Mouse (Mus musculus): ENCODE measurements around the gene Coil. TPM values are rescaled to one million over a fixed set of nuclear protein-coding genes. Genes with fewer than 3 reads are reported as not detected.
A peak's percentile ranks its signal among the peaks of the same experiment; 100 is the strongest.

Coil gene
- polyA plus RNA-seq, 1 experiment = 6.8 TPM

GRCm38 (mm10) chr11:88952117-88952516, 17.9 kb upstream of the Coil start:
- no peak for TF ChIP-seq FOSL1 (IDR thresholded peaks at IDR 0.05; ENCODE audit: insufficient read depth, low read length, poor library complexity, severe bottlenecking)
- TF ChIP-seq CEBPB (IDR thresholded peaks at IDR 0.05; ENCODE audit: low read depth) = no peak
- no peak for TF ChIP-seq USF1 (IDR thresholded peaks at IDR 0.05; ENCODE audit: low read depth)
- no peak for TF ChIP-seq MYOG (IDR thresholded peaks at IDR 0.05; ENCODE audit: control insufficient read depth, extremely low read depth, insufficient read length)
- no peak for TF ChIP-seq MAX (IDR thresholded peaks at IDR 0.05)
- no peak for TF ChIP-seq MYOD1 (IDR thresholded peaks at IDR 0.05; ENCODE audit: control insufficient read depth, insufficient read length, low read depth)
- Histone ChIP-seq H3ac (ENCODE audit: control insufficient read depth, insufficient read length, low read depth) (no peak overlapping the region), H3K4me3 (ENCODE audit: insufficient read depth, poor library complexity, severe bottlenecking) (no peak overlapping the region), H3K36me3 (ENCODE audit: control insufficient read depth, insufficient read depth) (peaks cover 22% of the 10 kb centered on the region), H3K79me2 (ENCODE audit: control insufficient read depth, insufficient read depth) (peaks cover 36% of the 10 kb centered on the region), H3K79me3 (ENCODE audit: low read depth) (peaks cover 15% of the 10 kb centered on the region), H3K27me3 (ENCODE audit: control insufficient read depth, insufficient read depth, insufficient read length) (no peaks in the 10 kb centered on the region)

- no peak overlapping the region for H3ac ChIP-seq (ENCODE audit: control insufficient read depth, insufficient read length, low read depth)
- H3K36me3 ChIP-seq (ENCODE audit: control insufficient read depth, insufficient read depth) = peaks cover 18% of the 10 kb centered on the region
- no peak overlapping the region for H3K4me3 ChIP-seq (ENCODE audit: insufficient read depth, poor library complexity, severe bottlenecking)
- no peaks in the 10 kb centered on the region for H3K27me3 ChIP-seq (ENCODE audit: control insufficient read depth, insufficient read depth, insufficient read length)
- peaks cover 15% of the 10 kb centered on the region for H3K79me3 ChIP-seq (ENCODE audit: low read depth)
- TF ChIP-seq USF1 (IDR thresholded peaks at IDR 0.05; ENCODE audit: low read depth) (no peak), MAX (IDR thresholded peaks at IDR 0.05) (no peak)
- H3K79me2 ChIP-seq (ENCODE audit: control insufficient read depth, insufficient read depth) = peaks cover 36% of the 10 kb centered on the region
Observed at GRCm38 (mm10) chr11:88953582-88953981, 16.5 kb upstream of the Coil start.

- Histone ChIP-seq H3ac (ENCODE audit: control insufficient read depth, insufficient read length, low read depth) (peak overlapping the region; percentile 80), H3K27me3 (ENCODE audit: control insufficient read depth, insufficient read depth, insufficient read length) (no peaks in the 10 kb centered on the region), H3K36me3 (ENCODE audit: control insufficient read depth, insufficient read depth) (peaks cover 18% of the 10 kb centered on the region), H3K79me3 (ENCODE audit: low read depth) (peaks cover 15% of the 10 kb centered on the region), H3K4me3 (ENCODE audit: insufficient read depth, poor library complexity, severe bottlenecking) (peak overlapping the region; percentile 59), H3K79me2 (ENCODE audit: control insufficient read depth, insufficient read depth) (peaks cover 36% of the 10 kb centered on the region)
- no peak for TF ChIP-seq CTCF (IDR thresholded peaks at IDR 0.05; ENCODE audit: control insufficient read depth, insufficient read depth, insufficient read length)
- TF ChIP-seq CEBPB (IDR thresholded peaks at IDR 0.05; ENCODE audit: low read depth) = no peak
- no peak for TF ChIP-seq MAX (IDR thresholded peaks at IDR 0.05)
- no peak for TF ChIP-seq FOSL1 (IDR thresholded peaks at IDR 0.05; ENCODE audit: insufficient read depth, low read length, poor library complexity, severe bottlenecking)
- TF ChIP-seq MYOD1 (IDR thresholded peaks at IDR 0.05; ENCODE audit: control insufficient read depth, insufficient read length, low read depth) = no peak
- TF ChIP-seq MYOG (IDR thresholded peaks at IDR 0.05; ENCODE audit: control insufficient read depth, extremely low read depth, insufficient read length) = no peak
Observed at GRCm38 (mm10) chr11:88954803-88955202, 15.2 kb upstream of the Coil start.

- Histone ChIP-seq H3ac (ENCODE audit: control insufficient read depth, insufficient read length, low read depth) (peak within 1 kb of the TSS; percentile 80), H3K27me3 (ENCODE audit: control insufficient read depth, insufficient read depth, insufficient read length) (no peaks in the 10 kb centered on the region), H3K79me3 (ENCODE audit: low read depth) (peaks cover 15% of the 10 kb centered on the region), H3K4me3 (ENCODE audit: insufficient read depth, poor library complexity, severe bottlenecking) (peak within 1 kb of the TSS; percentile 59), H3K36me3 (ENCODE audit: control insufficient read depth, insufficient read depth) (peaks cover 12% of the 10 kb centered on the region), H3K79me2 (ENCODE audit: control insufficient read depth, insufficient read depth) (peaks cover 36% of the 10 kb centered on the region)
- TF ChIP-seq MAX (IDR thresholded peaks at IDR 0.05) (peak; percentile 42), CEBPB (IDR thresholded peaks at IDR 0.05; ENCODE audit: low read depth) (no peak), FOSL1 (IDR thresholded peaks at IDR 0.05; ENCODE audit: insufficient read depth, low read length, poor library complexity, severe bottlenecking) (no peak), MYOG (IDR thresholded peaks at IDR 0.05; ENCODE audit: control insufficient read depth, extremely low read depth, insufficient read length) (no peak), USF1 (IDR thresholded peaks at IDR 0.05; ENCODE audit: low read depth) (peak; percentile 19), MYOD1 (IDR thresholded peaks at IDR 0.05; ENCODE audit: control insufficient read depth, insufficient read length, low read depth) (no peak), CTCF (IDR thresholded peaks at IDR 0.05; ENCODE audit: control insufficient read depth, insufficient read depth, insufficient read length) (peak; percentile 7)
Observed at GRCm38 (mm10) chr11:88955217-88955969, 14.7 kb upstream of the Coil start, which contains the start of gene Scpep1. Gene Scpep1 (minus strand): TSS chr11:88955465.

GRCm38 (mm10) chr11:88958851-88959250, 11.2 kb upstream of the Coil start:
- Histone ChIP-seq H3ac (ENCODE audit: control insufficient read depth, insufficient read length, low read depth) (no peak overlapping the region), H3K79me3 (ENCODE audit: low read depth) (peaks cover 6% of the 10 kb centered on the region), H3K27me3 (ENCODE audit: control insufficient read depth, insufficient read depth, insufficient read length) (no peaks in the 10 kb centered on the region), H3K4me3 (ENCODE audit: insufficient read depth, poor library complexity, severe bottlenecking) (no peak overlapping the region), H3K36me3 (ENCODE audit: control insufficient read depth, insufficient read depth) (no peaks in the 10 kb centered on the region), H3K79me2 (ENCODE audit: control insufficient read depth, insufficient read depth) (peaks cover 11% of the 10 kb centered on the region)
- TF ChIP-seq FOSL1 (IDR thresholded peaks at IDR 0.05; ENCODE audit: insufficient read depth, low read length, poor library complexity, severe bottlenecking) = no peak
- TF ChIP-seq MYOG (IDR thresholded peaks at IDR 0.05; ENCODE audit: control insufficient read depth, extremely low read depth, insufficient read length) = no peak
- TF ChIP-seq MYOD1 (IDR thresholded peaks at IDR 0.05; ENCODE audit: control insufficient read depth, insufficient read length, low read depth) = no peak
- TF ChIP-seq USF1 (IDR thresholded peaks at IDR 0.05; ENCODE audit: low read depth) = no peak
- TF ChIP-seq CEBPB (IDR thresholded peaks at IDR 0.05; ENCODE audit: low read depth) = no peak
- no peak for TF ChIP-seq CTCF (IDR thresholded peaks at IDR 0.05; ENCODE audit: control insufficient read depth, insufficient read depth, insufficient read length)
- no peak for TF ChIP-seq MAX (IDR thresholded peaks at IDR 0.05)

GRCm38 (mm10) chr11:88966881-88967361, 3.1 kb upstream of the Coil start, which contains the start of gene Elobl:
Gene Elobl (minus strand): TSS chr11:88966931.
- no peaks in the 10 kb centered on the region for H3K36me3 ChIP-seq (ENCODE audit: control insufficient read depth, insufficient read depth)
- no peak within 1 kb of the TSS for H3K4me3 ChIP-seq (ENCODE audit: insufficient read depth, poor library complexity, severe bottlenecking)
- no peak within 1 kb of the TSS for H3ac ChIP-seq (ENCODE audit: control insufficient read depth, insufficient read length, low read depth)
- no peak for TF ChIP-seq FOSL1 (IDR thresholded peaks at IDR 0.05; ENCODE audit: insufficient read depth, low read length, poor library complexity, severe bottlenecking)
- TF ChIP-seq CTCF (IDR thresholded peaks at IDR 0.05; ENCODE audit: control insufficient read depth, insufficient read depth, insufficient read length) = no peak
- TF ChIP-seq MAX (IDR thresholded peaks at IDR 0.05) = no peak
- no peak for TF ChIP-seq MYOG (IDR thresholded peaks at IDR 0.05; ENCODE audit: control insufficient read depth, extremely low read depth, insufficient read length)
- TF ChIP-seq CEBPB (IDR thresholded peaks at IDR 0.05; ENCODE audit: low read depth) = no peak
- H3K79me2 ChIP-seq (ENCODE audit: control insufficient read depth, insufficient read depth) = no peaks in the 10 kb centered on the region
- no peaks in the 10 kb centered on the region for H3K79me3 ChIP-seq (ENCODE audit: low read depth)
- H3K27me3 ChIP-seq (ENCODE audit: control insufficient read depth, insufficient read depth, insufficient read length) = no peaks in the 10 kb centered on the region
